Mouse (Mus musculus) heart, postnatal 14 days (tissue): ENCODE data around the gene Ifitm6. TPM values are rescaled to one million over a fixed set of nuclear protein-coding genes. Genes with fewer than 3 reads are reported as not detected.
A peak's percentile ranks its signal among the peaks of the same experiment; 100 is the strongest.
"Not testable (repeated sequence)": the region's sequence is repeated elsewhere in the genome, so short reads cannot be mapped to it uniquely, and the experiment has no call there.

Experiments
- DNase-seq, 2 experiments: peaks; one replicate each; pipeline ENCODE4 v3.0.0; 2021 to 2022
- intact Hi-C: fragments of 180-260 bp; cut with DNase I; formaldehyde crosslinking; loops from one replicate; pipeline ENCODE4 v1.15.1; 2025
- total RNA-seq, 2 experiments: library from RNA; stranded (reverse); gene quantifications; 2 replicates each; pipeline ENCODE4 v1.2.3; 2021

Gene Ifitm6
- total RNA-seq, 2 experiments from 2014 or later: 0.34 to 1.1 TPM

DNA sequence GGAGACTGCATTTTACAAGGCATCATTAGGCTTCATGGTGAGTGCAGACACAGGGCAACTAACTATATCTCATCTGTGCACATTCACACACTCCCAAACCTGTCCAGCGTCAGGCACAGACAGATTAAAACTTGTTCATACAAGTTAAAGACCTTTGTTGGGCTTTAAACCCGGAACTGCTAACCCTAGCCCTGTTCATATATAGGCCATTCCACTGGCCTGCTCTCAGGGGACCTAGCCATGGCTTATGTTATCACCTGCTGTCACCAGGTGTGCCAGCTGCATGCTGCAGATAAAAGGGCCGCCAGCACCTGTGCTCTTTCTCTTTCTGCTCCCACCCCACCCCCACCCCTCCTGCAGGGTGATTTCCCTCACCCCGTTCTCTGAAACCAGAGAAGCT lies 24.8 kb upstream of the Ifitm6 start:
- intact Hi-C loops: no loop called here
- DNase-seq: no peak

DNA sequence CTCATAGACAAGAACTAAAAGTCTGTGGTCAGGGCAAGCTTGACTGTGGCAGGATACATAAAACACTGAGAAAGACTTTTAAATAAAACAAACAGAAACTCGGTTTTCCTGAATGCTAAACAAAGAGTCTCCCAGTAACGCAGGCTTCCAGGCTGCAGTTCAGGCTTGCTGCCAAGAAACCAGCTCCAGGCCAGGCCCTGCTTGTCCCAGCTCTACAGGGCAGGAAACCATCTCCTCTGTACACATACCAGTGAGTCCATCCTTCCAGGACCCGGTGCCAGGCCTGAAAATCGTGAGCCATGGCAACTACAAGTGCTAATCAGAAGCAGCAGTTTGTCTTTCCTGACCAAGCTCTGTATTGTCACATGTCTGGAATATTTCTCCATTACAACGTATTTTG lies 23.9 kb upstream of the Ifitm6 start:
- DNase-seq: peak; percentile 79 to 87
- intact Hi-C loops: no loop called here

DNA sequence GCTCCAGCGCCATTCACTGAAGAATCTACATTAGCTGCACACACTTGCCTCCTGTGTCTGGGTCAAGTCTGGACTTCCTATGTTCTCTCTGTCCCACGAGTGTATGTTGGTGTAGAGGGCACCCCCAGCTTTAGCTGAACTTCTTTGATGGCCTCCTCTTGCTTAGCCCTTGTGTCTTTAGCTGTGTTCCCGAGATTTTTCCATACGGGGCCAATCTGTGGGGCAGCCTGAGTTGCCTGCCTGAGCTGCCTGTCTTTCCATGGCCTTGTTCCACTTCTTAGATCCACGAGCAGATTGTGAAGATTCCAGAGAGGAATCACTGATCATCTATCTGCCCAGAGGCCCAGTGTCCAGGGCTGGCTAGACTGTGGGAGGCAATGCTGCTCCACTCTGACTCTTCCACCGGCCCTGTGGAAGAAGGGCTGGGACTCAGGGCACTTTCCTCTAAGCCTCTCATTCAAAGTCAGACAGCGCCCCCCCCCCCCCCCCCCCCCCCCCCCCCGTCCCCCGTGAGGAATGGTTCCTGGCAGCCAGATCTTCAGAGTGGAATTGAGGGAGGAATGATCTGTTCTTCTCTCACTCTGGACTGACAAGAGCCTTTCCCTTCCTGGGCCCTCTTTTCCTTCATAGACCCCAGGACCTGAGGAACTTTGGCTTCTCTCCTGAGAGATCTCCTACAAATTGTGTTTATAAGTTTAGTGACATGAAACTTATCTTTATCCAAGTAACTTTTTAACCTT lies 23.3 kb upstream of the Ifitm6 start:
- intact Hi-C loops: no loop called here

DNA sequence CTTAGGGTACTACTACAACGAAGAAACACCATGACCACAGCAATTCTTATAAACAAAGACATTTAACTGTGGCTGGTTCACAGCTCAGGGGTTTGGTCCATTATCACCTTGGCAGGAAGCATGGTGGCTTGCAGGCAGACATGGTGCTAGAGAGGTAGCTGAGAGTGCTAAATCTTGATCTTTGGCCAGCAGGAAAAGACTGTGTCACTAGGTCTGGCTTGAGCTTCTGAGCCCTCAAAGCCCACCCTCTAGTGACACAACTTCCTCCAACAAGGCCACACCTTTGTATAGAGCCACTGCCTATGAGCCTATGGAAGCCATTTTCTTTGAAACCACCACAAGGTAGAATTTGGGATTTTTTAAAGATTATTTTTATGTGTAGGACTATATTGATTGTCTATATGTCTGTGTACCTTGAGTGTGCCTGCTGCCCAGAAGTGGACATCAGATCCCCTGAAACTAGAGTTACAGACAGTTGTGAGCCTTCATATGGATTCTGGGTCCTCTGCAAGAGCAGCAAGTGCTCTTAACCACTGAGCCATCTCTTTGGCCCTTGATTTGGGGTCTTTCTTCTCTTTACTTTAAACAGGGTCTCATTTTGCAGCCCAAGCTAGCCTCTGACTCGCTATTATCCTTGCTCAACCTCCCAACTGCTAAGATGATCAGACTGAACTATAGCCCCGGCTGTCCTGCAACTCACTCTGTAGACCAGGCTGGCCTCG lies 21.8 kb upstream of the Ifitm6 start:
- no peak for DNase-seq
- intact Hi-C loops: no loop called here

More for the DNA sequence above, 23.3 kb upstream of the Ifitm6 start:
- DNase-seq: no peak

DNA sequence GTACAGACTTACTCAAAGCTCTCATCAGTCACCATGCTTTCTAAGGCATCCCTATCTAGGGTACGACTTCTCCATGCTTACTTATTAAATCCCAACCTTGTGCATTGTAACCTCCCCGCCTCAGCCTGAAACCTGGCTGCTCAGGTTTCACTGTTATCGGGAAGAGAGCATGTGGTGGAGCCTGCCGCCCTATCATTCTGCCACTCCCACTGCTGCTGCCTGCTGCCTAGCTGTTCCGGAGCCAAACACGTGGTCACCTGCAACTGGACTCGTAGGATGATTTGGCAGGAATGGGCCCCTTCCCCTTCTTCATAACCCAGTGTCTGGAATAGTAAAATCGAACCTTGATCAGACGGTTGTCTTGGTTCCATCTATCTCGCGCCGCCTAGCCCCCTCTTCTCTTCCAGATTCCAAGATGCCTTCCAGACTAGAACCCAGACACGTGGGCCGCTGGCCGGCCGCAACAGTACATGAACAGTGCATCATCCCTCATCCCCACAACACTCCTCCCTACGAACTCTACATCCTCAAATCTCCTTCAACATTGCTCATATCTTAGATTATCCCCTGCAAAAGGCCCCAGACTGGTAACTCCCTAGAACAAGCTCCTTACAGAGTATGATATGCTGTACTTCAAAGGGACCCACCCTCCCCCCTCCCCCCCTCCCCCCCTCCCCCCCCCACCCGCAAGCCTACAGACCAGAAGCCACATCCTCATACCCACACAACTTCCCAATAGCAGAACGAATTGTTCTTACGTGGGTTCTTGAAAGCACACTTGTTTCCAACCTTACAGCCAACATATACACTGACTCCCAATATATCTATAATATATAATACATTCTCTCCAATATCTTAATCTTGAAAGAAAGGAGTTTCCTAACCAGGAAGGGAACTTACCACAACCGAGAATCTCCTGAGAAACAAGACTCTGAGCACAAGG lies 20.6 kb upstream of the Ifitm6 start:
- intact Hi-C loops: no loop called here
- no peak for DNase-seq

DNA sequence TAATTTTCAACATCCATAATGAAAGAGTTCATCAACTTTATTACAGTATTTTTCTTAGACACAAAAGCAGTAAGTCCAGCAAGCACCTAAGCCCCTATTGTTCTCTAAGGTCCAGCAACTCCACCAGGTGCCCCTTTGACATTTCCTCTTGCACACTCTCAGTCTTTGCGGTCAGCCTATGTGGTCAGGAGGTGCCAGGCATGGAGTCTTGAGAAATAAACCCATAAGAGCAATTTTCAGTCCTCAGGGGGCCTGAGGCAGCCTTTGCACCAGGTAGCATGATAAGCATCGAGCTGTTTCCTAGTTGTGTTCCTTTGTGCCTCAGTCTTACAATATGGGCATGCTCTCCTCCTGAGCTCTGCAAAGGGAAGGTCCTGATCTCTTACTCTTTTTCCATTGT lies 18.9 kb upstream of the Ifitm6 start:
- intact Hi-C loops, DNase-seq: not testable (repeated sequence)

DNA sequence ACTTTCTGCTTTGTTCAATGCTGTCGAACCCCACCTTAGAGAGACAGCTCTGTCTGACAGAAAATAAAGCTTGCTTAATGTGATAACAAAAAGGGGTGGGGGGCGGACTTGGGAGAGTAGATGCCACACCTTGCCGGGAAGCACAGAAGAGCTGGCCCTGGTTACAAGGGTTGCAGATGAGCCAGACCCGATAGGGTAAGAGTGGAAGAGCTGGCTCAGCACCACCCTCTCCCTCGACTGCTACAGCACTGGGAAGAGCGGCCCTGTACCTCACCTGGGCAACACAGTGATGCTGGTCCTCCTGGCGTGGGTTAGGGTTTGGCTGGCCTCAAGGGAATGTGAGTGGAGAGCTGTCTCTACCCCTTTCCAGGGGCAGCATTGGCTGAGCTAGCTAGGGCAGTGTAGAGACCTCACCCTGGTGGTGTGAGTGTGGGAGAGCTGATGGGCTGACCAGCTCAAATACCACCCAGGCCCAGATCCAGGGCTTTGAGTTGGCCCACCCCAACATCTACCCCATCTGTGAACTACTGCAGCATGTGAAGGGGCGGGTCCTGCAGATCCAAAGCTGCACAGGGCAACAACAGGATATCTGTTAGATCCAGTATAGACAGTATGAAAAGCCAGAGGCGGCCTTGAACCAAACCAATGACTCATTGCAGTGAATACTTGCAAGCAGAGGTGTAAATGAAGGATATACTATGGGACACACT lies 14.9 kb upstream of the Ifitm6 start:
- intact Hi-C loops: no loop called here
- DNase-seq: no peak

DNA sequence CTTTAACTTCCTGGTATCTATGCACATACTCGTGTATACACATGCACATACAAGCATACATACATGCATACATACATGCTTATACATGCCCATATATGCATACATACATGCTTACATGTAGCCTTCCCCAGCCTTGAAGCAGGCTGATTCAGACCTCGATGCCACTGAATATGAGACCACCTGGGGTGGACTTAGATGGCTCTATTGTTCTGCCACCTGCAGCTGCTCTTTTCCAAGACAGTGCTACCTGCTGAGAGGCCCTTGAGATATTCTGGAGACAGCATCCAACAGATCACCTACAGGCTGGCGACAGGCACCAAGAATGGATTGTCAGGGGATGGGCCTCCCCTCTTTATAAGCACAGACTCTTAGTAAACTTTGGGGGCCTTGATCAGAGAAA lies 12.7 kb upstream of the Ifitm6 start:
- intact Hi-C loops: no loop called here
- DNase-seq: no peak

DNA sequence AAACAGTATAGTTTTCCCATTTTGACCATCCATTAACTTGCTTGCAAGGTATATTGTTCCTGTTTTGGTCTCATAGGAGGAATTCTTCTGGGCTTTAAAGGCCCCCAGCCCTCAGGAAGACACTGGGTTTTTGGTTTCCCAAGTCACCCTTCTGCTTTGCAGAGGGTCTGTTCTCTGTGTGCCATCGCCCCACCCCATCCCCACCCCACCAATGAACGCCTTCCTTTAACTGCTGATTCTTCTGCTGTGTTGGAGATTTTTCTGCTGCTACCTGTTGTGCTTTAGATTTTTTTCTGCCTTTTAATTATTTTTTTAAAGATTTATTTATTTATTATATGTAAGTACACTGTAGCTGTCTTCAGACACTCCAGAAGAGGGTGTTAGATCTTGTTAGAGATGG lies 11.1 kb upstream of the Ifitm6 start, which contains the start of gene Gm17387:
TSS of gene Gm17387 (plus strand) at position 301 of the 400 bp plus-strand sequence.
- intact Hi-C loops: no loop called here
- no peak for DNase-seq

DNA sequence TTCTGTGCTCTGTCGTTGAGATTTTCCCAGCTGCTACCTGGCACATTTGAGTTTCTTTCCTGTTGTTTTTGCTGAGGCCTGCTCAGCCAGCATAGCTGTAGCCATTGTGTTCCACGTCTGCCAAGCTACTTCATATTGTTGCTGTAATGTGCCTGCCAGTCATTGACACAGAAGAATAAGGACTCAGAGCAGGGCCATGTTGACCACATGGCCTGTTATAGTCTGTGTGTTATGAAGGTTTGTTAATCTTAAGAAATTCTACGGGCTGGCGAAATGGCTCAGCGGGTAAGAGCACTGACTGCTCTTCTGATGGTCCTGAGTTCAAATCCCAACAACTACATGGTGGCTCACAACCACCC lies 9.0 kb upstream of the Ifitm6 start:
- intact Hi-C loops: no loop called here
- DNase-seq: no peak

DNA sequence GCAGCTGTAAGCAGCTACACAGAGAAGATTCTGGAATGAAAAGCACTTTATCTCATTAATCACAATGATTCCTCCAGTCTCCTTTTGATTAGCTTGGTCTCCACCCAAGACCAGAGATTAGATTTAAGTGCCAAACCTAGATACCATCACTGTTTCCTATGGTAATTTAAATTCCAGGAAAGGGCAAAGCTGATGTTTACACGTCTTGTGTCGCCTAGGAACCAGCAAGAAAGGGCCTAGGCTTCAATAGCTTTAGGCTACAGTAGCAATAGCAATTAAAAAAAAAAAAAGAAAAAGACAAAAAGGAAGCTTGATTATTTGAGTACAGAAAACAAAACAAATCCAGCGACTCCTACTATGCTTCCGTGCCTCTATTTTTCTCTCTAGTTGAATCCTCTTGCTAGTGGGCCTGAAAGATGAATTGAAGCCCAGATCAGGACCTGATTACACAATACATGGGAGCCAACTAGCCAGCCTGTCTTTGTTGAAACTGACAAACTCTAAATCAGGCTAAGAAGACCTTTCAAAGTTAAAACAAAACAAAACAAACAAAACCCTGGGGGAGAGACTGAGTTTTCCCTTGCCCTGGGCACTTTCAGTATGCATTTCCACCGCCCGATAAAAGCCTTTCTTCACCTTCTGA lies 8.5 kb upstream of the Ifitm6 start:
- intact Hi-C loops: no loop called here
- DNase-seq: no peak

DNA sequence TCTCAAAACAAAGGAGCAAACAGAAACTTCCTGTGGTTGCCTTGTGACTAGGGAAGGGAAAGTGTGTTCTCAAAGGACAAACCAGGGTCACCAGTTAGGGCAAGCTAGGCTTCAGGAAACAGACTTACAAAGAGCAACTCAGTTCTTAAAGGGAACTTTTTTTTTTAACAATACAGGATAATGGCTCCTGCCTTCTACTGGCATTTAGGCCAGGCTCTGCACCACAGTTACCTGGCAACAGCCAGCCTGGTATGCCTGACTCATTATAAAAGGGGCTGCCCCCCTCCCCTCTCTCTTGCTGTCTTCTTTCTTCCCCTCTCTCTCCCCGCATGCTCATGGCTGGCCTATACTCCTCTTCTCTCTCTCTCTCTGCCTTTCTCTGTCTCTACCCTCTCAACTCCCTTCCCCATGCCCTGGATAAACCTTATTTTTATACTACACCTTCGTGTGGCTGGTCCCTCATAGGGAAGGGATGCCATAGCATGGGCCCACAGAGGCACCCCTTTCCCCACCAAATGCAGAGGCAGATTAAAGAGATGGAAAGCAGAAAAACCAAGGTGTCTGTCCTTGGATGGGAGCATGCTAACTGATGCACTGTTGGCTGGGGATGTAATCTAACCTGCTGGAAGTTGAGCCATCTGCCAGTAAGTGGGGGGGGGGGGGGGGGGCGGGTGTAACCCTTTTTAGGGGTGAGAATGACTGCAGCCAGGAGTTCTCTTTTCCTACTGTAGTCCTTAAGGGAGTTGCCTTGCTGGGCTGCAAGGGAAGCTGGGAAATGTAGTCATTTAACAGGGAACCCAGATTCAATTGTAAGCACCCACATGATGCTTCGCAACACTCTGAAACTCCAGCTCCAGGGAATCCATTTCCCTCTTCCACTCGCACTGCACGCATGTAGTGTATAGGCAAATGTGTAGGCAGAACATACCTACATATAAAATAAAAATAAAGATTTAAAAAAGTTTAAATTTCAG lies 7.4 kb upstream of the Ifitm6 start:
- intact Hi-C loops: no loop called here
- DNase-seq: no peak

DNA sequence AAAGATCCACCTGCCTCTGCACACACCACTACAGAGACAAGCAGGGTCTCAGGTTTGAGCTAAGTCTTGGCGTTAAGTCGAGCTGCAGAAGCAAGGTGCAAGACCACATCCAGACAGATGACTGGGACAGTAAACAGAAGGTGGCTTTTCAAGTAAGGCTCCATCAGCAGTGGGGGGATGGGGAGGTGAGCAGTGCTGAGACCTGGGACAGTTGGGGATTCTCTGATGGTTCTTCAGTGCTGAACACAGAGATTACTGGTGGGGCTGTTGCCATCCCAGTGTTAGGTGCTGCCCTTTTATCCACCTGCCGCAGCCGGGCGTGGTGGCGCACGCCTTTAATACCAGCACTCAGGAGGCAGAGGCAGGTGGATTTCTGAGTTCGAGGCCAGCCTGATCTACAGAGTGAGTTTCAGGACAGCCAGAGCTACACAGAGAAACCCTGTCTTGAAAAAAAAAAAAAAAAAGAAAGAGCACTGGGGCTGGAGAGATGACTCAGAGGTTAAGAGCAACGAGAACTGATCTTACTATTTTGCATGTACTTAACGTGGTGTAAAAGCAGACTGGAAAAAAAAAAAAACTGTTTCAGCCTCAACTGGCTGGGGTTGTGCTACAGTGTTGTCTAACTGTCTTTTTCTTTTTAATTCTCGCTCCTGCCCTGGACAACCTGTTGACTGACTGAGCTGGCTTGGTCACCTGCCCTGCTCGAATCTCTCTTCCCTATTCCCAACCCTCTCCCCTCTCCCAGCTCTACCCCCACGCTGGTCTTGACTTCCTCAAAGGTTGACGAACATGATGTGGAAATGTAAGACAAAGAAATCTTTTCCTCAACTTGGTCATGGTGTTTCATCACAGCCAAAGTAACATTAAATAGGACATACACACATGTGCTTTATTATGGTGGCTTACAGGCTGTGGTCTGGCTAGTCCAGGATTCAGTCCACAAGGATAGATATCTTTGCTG lies 4.0 kb upstream of the Ifitm6 start:
- intact Hi-C loops: no loop called here
- DNase-seq: no peak

DNA sequence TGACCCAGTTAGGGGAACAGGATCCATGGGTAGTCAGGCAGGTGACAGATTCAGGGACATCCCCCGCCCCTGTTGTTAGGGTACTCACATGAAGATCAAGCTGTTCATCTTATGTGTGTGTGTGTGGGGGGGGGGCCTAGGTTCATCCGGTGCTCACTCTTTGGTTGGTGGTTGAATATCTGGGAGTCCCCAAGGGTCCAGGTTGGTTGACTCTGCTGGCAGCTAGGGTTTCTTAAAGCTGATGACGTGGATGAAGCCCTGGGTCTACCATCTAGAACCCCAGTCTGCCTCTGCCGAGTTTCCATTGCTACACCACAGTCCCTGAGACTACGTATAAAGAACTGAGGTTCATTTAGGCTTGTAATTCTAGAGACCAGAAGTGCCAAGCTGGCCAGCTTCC lies 1.3 kb upstream of the Ifitm6 start:
- intact Hi-C loops: no loop called here

DNA sequence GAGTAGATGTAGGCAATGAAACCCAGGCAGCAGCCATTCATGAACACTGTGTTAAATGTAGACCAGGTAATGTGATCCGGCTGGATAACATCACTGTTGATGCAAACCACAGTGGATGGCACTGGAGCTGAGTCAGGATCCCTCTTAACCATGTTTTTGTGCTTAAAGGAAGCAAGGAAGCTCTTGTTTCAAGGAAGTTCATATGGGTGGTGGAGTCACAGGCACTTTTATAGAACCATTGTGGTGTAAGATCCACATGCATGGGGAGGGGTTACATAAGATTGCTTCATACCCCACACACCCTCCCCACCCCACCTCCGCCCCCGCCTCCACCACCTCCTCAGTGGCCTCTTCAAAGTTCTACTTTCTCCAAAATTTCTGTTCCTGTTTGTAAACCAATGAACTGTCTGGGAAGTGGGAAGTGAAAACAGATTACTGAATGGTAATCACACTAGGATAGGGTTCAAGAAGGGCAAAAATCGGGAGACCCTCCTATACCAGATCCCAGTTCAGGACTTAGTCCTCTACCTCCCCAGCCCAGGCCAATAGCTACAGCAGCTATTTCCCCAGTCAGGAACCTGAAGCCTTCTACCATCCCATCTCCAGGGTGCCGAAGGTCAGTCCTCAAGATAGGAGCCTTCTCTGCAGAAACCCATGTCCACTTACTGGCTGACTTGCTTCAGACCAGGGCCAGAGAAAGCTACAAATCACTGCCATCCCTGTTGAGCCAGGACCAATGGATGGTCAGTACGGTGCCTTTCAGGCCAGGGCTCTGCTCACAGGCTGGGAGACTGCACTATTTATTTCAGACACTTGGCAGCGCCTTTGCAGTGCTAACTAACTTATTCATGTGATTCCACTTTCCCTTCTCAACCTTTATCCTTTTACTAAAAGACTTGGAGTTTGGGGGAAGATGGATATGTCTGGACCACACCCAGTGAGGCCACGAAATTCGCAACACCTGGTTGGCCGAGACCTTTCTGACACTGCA lies 722 bp downstream of the Ifitm6 start:
- intact Hi-C loops: no loop called here
- DNase-seq: no peak

More for the DNA sequence above, 1.3 kb upstream of the Ifitm6 start:
- DNase-seq: no peak

DNA sequence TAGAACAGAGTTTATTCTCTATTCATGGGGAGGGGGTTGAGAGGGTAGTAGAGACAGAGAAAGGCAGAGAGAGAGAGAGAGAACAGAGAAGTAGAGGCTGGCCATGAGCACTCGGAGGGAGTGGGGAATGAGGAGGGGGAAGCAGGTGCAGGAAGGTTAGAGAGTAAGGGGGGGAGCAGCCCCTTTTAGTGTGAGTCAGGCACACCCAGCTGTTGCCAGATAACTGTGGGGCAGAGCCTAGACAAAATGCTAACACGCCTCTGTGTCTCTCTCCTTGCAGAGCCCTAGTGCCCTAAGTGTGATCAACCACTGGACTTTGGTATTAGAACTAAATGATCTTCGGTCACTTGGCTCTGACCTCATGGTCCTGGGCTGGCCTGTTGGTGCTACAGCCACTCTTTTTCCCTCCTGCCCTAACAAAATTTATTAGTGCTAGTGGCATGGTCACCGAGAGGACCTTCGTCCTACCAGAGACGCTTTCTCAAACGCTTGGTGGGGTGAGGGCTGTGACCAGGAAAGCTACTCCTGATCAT lies 6.4 kb downstream of the Ifitm6 start:
- no peak for DNase-seq
- intact Hi-C loops: no loop called here
